Mouse (Mus musculus) E14TG2a.4 (cell line): Measurements from ENCODE around the gene Gm9837.
"Not testable (repeated sequence)": the region's sequence is repeated elsewhere in the genome, so short reads cannot be mapped to it uniquely, and the experiment has no call there.

Experiments used
- H3K27me3 ChIP-seq: 2 replicates; pipeline ENCODE4 v1.6.1; 2014; ENCODE audit warnings: low read length, control low read depth; ENCODE audit not compliant: insufficient read depth
- H3K36me3 ChIP-seq: 2 replicates; pipeline ENCODE4 v1.6.1; 2014; ENCODE audit warnings: low read length, control low read depth; ENCODE audit not compliant: insufficient read depth
- H3K4me1 ChIP-seq: replicated peaks from 2 replicates; pipeline ENCODE4 v1.6.1; 2014; ENCODE audit warnings: low read depth, low read length, control low read depth
- H3K4me3 ChIP-seq: replicated peaks from 2 replicates; pipeline ENCODE4 v1.5.1; 2014; ENCODE audit warnings: mild to moderate bottlenecking, low read length
- H3K9me3 ChIP-seq: 2 replicates; pipeline ENCODE4 v1.6.1; 2014; ENCODE audit warnings: low read length, control low read depth
- CTCF ChIP-seq: conservative IDR thresholded peaks from 2 replicates; pipeline ENCODE4 v1.5.1; 2014; ENCODE audit warnings: low read length
- NANOG ChIP-seq: IDR thresholded peaks from 2 replicates; pipeline ENCODE4 v1.6.1; 2014; ENCODE audit warnings: borderline replicate concordance, low read length, mixed read lengths
- POU5F1 ChIP-seq: IDR thresholded peaks from 2 replicates; pipeline ENCODE4 v1.6.1; 2014; ENCODE audit warnings: low read length, borderline replicate concordance

The Gm9837 gene

DNA sequence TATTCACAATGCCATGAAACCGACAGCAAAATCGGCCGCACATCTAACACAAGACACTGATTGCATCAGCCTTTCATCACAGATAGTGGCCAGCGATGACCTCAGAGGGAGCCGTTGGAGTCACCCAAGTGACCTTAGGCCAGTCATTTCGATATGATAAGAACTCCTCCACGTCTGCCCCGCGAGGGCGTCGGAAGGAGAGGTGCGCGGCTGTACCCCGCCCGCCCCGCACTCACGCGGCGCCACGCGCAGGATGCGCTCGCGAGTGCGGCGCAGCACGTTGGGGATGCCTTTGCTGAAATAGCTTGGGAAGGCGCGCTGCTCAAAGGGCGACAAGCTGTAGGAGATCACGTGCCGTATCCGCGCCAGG, 40.0 kb downstream of the Gm9837 start:
- Histone ChIP-seq H3K9me3 (no peaks in the 10 kb centered on the region), H3K36me3 (peaks cover 41% of the 10 kb centered on the region)
- TF ChIP-seq CTCF = no peak
- no peak for TF ChIP-seq NANOG
- TF ChIP-seq POU5F1 = no peak

GRCm38 (mm10) chr11:53429182-53429581, 41.1 kb downstream of the Gm9837 start:
- no peaks in the 10 kb centered on the region for H3K9me3 ChIP-seq
- H3K27me3 ChIP-seq = no peaks in the 10 kb centered on the region
- peak overlapping the region; percentile 99 for H3K4me3 ChIP-seq
- peaks cover 48% of the 10 kb centered on the region for H3K4me1 ChIP-seq
- TF ChIP-seq CTCF = no peak
- TF ChIP-seq NANOG = no peak
- no peak for TF ChIP-seq POU5F1
- peaks cover 50% of the 10 kb centered on the region for H3K36me3 ChIP-seq

More for the DNA sequence above, 40.0 kb downstream of the Gm9837 start:
- H3K27me3 ChIP-seq = no peaks in the 10 kb centered on the region
- H3K4me1 ChIP-seq = peaks cover 56% of the 10 kb centered on the region
- peak overlapping the region; percentile 99 for H3K4me3 ChIP-seq

DNA sequence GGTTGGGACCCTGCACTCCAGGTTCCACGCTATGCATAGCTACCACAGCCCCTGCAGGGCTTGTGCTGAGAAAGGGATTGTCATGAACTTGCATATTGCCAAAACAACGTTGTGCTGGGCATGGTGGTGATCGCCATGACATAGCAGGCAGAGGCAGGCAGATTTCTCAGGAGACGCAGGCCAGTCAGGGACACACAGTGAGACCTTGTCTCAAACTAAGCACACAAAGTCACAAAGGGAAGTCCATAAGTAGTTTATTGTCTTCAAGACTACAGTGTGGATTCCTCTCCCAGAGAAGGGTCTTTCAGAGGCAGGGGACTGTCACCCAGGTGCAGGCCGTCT, 41.6 kb downstream of the Gm9837 start:
- Histone ChIP-seq H3K4me1 (peaks cover 44% of the 10 kb centered on the region), H3K27me3 (no peaks in the 10 kb centered on the region), H3K9me3 (no peaks in the 10 kb centered on the region), H3K4me3 (peak overlapping the region; percentile 99), H3K36me3 (peaks cover 54% of the 10 kb centered on the region)
- TF ChIP-seq NANOG (no peak), POU5F1 (no peak), CTCF (no peak)

GRCm38 (mm10) chr11:53427993-53428715, 42.1 kb downstream of the Gm9837 start:
- Histone ChIP-seq H3K4me3 (no peak overlapping the region), H3K4me1 (peaks cover 38% of the 10 kb centered on the region), H3K27me3 (no peaks in the 10 kb centered on the region), H3K36me3 (peaks cover 56% of the 10 kb centered on the region), H3K9me3 (no peaks in the 10 kb centered on the region)
- TF ChIP-seq POU5F1 (no peak), CTCF (no peak), NANOG (no peak)

- not testable (repeated sequence) for H3K27me3 ChIP-seq, H3K4me3 ChIP-seq, H3K9me3 ChIP-seq
- peaks cover 65% of the 10 kb centered on the region for H3K36me3 ChIP-seq
- H3K4me1 ChIP-seq = peaks cover 34% of the 10 kb centered on the region
Observed at GRCm38 (mm10) chr11:53426914-53427313, 43.4 kb downstream of the Gm9837 start.

GRCm38 (mm10) chr11:53425711-53426255, 44.5 kb downstream of the Gm9837 start:
- no peak overlapping the region for H3K4me3 ChIP-seq

DNA sequence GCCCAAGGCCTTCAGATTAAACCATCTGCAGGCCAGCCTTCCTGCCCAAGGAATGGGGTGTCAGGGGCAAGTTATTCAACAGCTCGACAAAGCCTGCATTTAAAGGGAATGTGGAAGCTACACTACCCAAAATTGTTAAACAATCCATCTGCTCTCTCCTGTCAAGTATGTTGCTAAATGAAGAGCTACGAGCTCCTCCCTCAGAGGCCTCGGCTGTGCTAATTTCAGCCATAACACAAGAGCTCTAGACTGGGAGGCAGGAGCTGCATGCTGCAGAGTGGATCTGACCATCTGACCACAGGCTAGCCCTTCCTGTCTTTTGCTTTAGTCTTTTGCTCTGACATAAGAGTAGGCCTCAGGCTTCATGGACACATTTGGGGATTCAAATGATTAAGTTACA, 45.0 kb downstream of the Gm9837 start:
- no peaks in the 10 kb centered on the region for H3K27me3 ChIP-seq
- H3K36me3 ChIP-seq = peaks cover 79% of the 10 kb centered on the region
- TF ChIP-seq CTCF (no peak), NANOG (no peak)
- H3K9me3 ChIP-seq = no peaks in the 10 kb centered on the region
- H3K4me3 ChIP-seq = no peak overlapping the region
- peaks cover 26% of the 10 kb centered on the region for H3K4me1 ChIP-seq

More at GRCm38 (mm10) chr11:53425711-53426255, 44.5 kb downstream of the Gm9837 start:
- no peaks in the 10 kb centered on the region for H3K27me3 ChIP-seq
- H3K36me3 ChIP-seq = peaks cover 74% of the 10 kb centered on the region
- TF ChIP-seq POU5F1 (no peak), CTCF (no peak), NANOG (no peak)
- peaks cover 26% of the 10 kb centered on the region for H3K4me1 ChIP-seq
- no peaks in the 10 kb centered on the region for H3K9me3 ChIP-seq

- no peaks in the 10 kb centered on the region for H3K27me3 ChIP-seq
- H3K9me3 ChIP-seq = no peaks in the 10 kb centered on the region
- no peak for TF ChIP-seq NANOG
- no peak for TF ChIP-seq CTCF
- TF ChIP-seq POU5F1 = no peak
- peaks cover 26% of the 10 kb centered on the region for H3K4me1 ChIP-seq
- H3K4me3 ChIP-seq = no peak overlapping the region
- peaks cover 83% of the 10 kb centered on the region for H3K36me3 ChIP-seq
Observed at GRCm38 (mm10) chr11:53424826-53425225, 45.5 kb downstream of the Gm9837 start.

- H3K4me1 ChIP-seq = peaks cover 9% of the 10 kb centered on the region; the same call in 1 of the 2 replicates
- no peak within 1 kb of the TSS for H3K4me3 ChIP-seq
- TF ChIP-seq POU5F1 = no peak
- TF ChIP-seq NANOG = no peak
- TF ChIP-seq CTCF = no peak
Observed at GRCm38 (mm10) chr11:53423036-53423435, 47.2 kb downstream of the Gm9837 start, which contains the start of gene Leap2. Gene Leap2, minus strand, starts transcription at chr11:53423170.

More at GRCm38 (mm10) chr11:53423036-53423435, 47.2 kb downstream of the Gm9837 start, which contains the start of gene Leap2:
- no peaks in the 10 kb centered on the region for H3K27me3 ChIP-seq
- H3K9me3 ChIP-seq = no peaks in the 10 kb centered on the region
- H3K36me3 ChIP-seq = peaks cover 82% of the 10 kb centered on the region
